In the genomic region with DNA sequence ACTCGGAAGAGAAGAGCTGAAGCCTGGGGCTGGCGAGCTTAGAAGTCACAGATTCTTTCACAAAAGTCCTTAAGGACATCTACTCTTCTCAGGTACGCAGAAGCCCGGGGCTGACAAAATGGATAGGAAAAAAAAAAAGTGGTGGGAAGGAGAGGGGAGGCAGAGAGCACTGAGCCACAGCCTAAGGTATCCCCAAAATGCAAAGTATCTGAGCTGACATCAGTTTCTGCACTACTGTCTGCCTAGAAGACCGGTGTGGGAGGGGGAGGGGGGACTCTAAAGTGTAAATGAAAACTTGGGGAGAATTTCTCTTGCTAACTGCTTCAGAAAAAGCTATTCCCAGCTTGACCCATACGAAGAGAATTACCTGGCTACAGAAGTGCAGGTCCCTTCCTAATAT, we compare ENCODE assay signal across 11 mouse cellular contexts. TPM values are rescaled to one million over a fixed set of nuclear protein-coding genes. Genes with fewer than 3 reads are reported as not detected.
A peak's percentile ranks its signal among the peaks of the same experiment; 100 is the strongest.
DNase-seq lines count a peak whose midpoint lies in the region; ATAC-seq and TF ChIP-seq lines count a peak whose summit lies in the region.
"Had no signal": no experiment of that assay in that cellular context is flagged by ENCODE, and none has a peak within 500 bp of the region (broad histone marks: within the 10 kb centered on the region; RNA-seq: fewer than 3 reads in every experiment).

No protein-coding gene starts in this region.

- no peaks in the 10 kb centered on the region; the same call in 1 of the 2 replicates for H3K36me3 ChIP-seq in kidney, embryonic 15.5 days
- no peaks in the 10 kb centered on the region for H3K36me3 ChIP-seq in embryonic facial prominence, embryonic 15.5 days
- 0 out of 2 replicates have a peak, but pooled peaks cover 4% of the 10 kb centered on the region for H3K36me3 ChIP-seq in limb, embryonic 10.5 days
- no peaks in the 10 kb centered on the region for H3K36me3 ChIP-seq in midbrain, embryonic 13.5 days

- ATAC-seq in kidney, embryonic 15.5 days (replicated peaks; ENCODE audit: low FRiP score): no peak
- no peak for ATAC-seq in embryonic facial prominence, embryonic 15.5 days (ENCODE audit: insufficient number of reproducible peaks, low FRiP score, low TSS enrichment, low read depth)
- no peak for ATAC-seq in midbrain, embryonic 13.5 days

- no peak for DNase-seq in kidney, postnatal 14 days
- DNase-seq in limb, embryonic 10.5 days (ENCODE audit: low spot score): no peak
- no peak for DNase-seq in layer of hippocampus, adult 9-11 months
- DNase-seq in left cerebral cortex, adult 8-10 months (ENCODE audit: low spot score in 2 of 2): no peak
- DNase-seq in left cerebral cortex, adult 2 months (ENCODE audit: extremely low spot score in 1 of 2, low spot score in 2 of 2): no peak
- DNase-seq: adrenal gland, postnatal 25 days; cerebellum, adult 11-12 months; kidney, adult 9 months had no signal

- H3K9me3 ChIP-seq in kidney, embryonic 15.5 days (replicated peaks): no peaks in the 10 kb centered on the region
- H3K9me3 ChIP-seq in embryonic facial prominence, embryonic 15.5 days (replicated peaks): no peaks in the 10 kb centered on the region
- H3K9me3 ChIP-seq in limb, embryonic 10.5 days (replicated peaks): no peaks in the 10 kb centered on the region
- no peaks in the 10 kb centered on the region for H3K9me3 ChIP-seq in midbrain, embryonic 13.5 days

- peak overlapping the region; percentile 91 for H3K4me2 ChIP-seq in kidney, embryonic 15.5 days
- H3K4me2 ChIP-seq in embryonic facial prominence, embryonic 15.5 days (replicated peaks): peak overlapping the region; percentile 83; the same call in 1 of the 2 replicates
- peak overlapping the region; percentile 87 for H3K4me2 ChIP-seq in midbrain, embryonic 13.5 days (replicated peaks)

- H3K4me1 ChIP-seq in kidney, embryonic 15.5 days: peaks cover 53% of the 10 kb centered on the region
- peaks cover 27% of the 10 kb centered on the region for H3K4me1 ChIP-seq in embryonic facial prominence, embryonic 15.5 days
- H3K4me1 ChIP-seq in limb, embryonic 10.5 days: peaks cover 35% of the 10 kb centered on the region
- peaks cover 48% of the 10 kb centered on the region for H3K4me1 ChIP-seq in midbrain, embryonic 13.5 days (replicated peaks)

- H3K27ac ChIP-seq in kidney, embryonic 15.5 days: no peak overlapping the region
- no peak overlapping the region for H3K27ac ChIP-seq in embryonic facial prominence, embryonic 15.5 days (replicated peaks)
- H3K27ac ChIP-seq in limb, embryonic 10.5 days: no peak overlapping the region
- H3K27ac ChIP-seq in midbrain, embryonic 13.5 days: no peak overlapping the region
- H3K27ac ChIP-seq in left cerebral cortex, adult 2 months: no peak overlapping the region

- intact Hi-C loops in left cerebral cortex, adult 2 months (cut with DNase I): no loop called here

- H3K4me3 ChIP-seq in kidney, embryonic 15.5 days (replicated peaks): peak overlapping the region; percentile 88
- 0 out of 2 replicates have a peak overlapping the region, but pooled peaks have one; percentile 83 for H3K4me3 ChIP-seq in embryonic facial prominence, embryonic 15.5 days (replicated peaks)
- H3K4me3 ChIP-seq in limb, embryonic 10.5 days: peak overlapping the region; percentile 88
- peak overlapping the region; percentile 90 for H3K4me3 ChIP-seq in midbrain, embryonic 13.5 days (replicated peaks)
- no peak overlapping the region for H3K4me3 ChIP-seq in left cerebral cortex, adult 2 months

- no peaks in the 10 kb centered on the region for H3K27me3 ChIP-seq in kidney, embryonic 15.5 days
- H3K27me3 ChIP-seq in embryonic facial prominence, embryonic 15.5 days: no peaks in the 10 kb centered on the region
- H3K27me3 ChIP-seq in limb, embryonic 10.5 days (ENCODE audit: low read depth, poor library complexity, severe bottlenecking): no peaks in the 10 kb centered on the region
- no peaks in the 10 kb centered on the region for H3K27me3 ChIP-seq in midbrain, embryonic 13.5 days

- WGBS in kidney, embryonic 15.5 days: 70% methylated on average over 6 of the region's 6 CpGs
- 62% methylated on average over 6 of the region's 6 CpGs for WGBS in embryonic facial prominence, embryonic 15.5 days
- WGBS in limb, embryonic 10.5 days: 85% methylated on average over 6 of the region's 6 CpGs
- WGBS in midbrain, embryonic 13.5 days: 85% methylated on average over 6 of the region's 6 CpGs

- TF ChIP-seq CTCF in left cerebral cortex, adult 2 months (IDR thresholded peaks at IDR 0.05): no peak

- H3K9ac ChIP-seq in kidney, embryonic 15.5 days: no peak overlapping the region
- H3K9ac ChIP-seq in embryonic facial prominence, embryonic 15.5 days: no peak overlapping the region
- peak overlapping the region; percentile 96 for H3K9ac ChIP-seq in midbrain, embryonic 13.5 days (replicated peaks)

RNA-seq across cellular contexts. Expression of a gene that starts 48.3 kb away (rescaled TPM):
- polyA plus RNA-seq in kidney, embryonic 15.5 days (2015; fragmentation: Nextera tagmentation; extraction: Ambion mirVana): 32.3 and 34.2 TPM in 2 replicates
- polyA plus RNA-seq in embryonic facial prominence, embryonic 15.5 days (2015; fragmentation: Nextera tagmentation; extraction: Ambion mirVana): 32.0 and 36.0 TPM in 2 replicates
- 42.4 and 49.4 TPM in 2 replicates for polyA plus RNA-seq in limb, embryonic 10.5 days (2016; fragmentation: Nextera tagmentation; extraction: Ambion mirVana)
- 55.5 and 56.1 TPM in 2 replicates for polyA plus RNA-seq in midbrain, embryonic 13.5 days (2015; fragmentation: Nextera tagmentation; extraction: Ambion mirVana)
- 10 to 100 TPM; 52.6 to 75.9 (median 58.6) TPM for total RNA-seq in left cerebral cortex, adult 8-10 months (2022)
- 10 to 100 TPM; 51.5 to 56.3 TPM for total RNA-seq in left cerebral cortex, adult 2 months (2021)
